Mouse (Mus musculus): ENCODE results near the gene Celf5. TPM values are rescaled to one million over a fixed set of nuclear protein-coding genes. Genes with fewer than 3 reads are reported as not detected.

Gene Celf5
- polyA plus RNA-seq, 1 experiment from 2014 or later = 5.6 TPM

DNA sequence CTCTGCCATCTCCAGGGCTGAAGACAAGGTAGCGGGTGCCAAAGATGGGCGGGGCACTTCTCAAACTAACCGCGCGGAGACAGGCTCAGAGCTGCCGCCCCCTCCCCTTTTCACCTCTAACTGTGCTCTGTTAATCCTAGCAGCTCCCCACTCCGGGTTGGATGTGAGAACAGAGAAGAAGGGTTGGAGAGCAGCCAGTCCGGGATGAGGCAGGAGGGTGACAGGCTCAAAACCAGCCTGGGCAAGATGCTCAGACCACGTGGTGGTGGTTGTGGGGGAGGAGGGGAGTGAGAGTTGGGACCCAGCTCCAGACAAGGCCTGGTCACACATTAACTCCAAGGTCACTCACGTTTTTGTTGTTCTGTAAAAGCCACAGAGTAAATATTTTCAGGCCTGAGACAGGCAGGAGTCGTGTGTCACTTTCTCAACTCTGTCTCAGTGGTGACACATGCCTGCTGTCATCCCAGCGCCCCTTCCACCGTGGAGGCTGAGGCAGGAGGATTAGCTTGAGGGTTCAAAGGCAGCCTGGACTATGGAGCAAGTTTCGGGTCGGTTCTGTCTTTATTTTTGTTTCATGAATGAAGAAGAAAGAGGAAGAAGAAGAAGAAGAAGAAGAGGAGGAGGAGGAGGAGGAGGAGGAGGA, 50.9 kb downstream of the Celf5 start:
- H3K36me3 ChIP-seq (replicated peaks) = no peaks in the 10 kb centered on the region

DNA sequence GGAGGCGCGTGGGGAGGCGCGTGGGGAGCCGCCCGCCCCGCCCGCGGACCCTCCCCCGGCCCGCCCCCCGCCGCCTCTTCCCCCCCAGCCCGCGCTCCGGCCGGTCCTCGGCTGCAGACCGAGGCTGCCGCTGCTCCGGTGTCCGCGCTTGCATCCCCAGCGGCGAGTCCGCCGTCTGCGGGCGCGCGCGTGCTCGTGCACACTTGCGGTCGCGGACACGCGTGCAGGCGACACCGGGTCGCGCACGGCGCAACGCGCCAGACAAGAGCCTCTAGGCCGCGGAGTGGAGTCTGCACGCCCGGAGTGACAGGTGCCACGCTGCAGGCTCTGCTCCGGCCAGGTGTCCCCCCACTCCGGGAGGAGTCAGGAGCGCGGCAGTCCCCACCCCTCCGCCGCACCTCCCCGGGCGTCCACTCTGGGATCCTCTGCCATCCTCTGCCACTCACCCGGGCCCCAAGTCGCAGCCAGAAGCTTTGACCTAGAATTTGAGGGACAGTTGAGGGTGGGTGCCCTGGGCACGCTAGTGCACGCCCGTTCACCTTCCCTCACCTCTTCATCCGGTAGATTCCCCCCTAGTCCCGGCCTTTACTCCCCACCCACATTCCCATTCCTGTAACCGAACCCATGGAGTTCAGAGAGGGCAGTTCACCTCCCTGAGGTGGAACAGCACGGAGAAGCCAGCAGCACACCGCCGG, 51.5 kb downstream of the Celf5 start:
- no peaks in the 10 kb centered on the region for H3K36me3 ChIP-seq (replicated peaks)
- H3K4me3 ChIP-seq = peak overlapping the region; percentile 84
- peaks cover 84% of the 10 kb centered on the region for H3K27me3 ChIP-seq (ENCODE audit: poor library complexity, severe bottlenecking)
- no peaks in the 10 kb centered on the region for H3K9me3 ChIP-seq
- H3K27ac ChIP-seq = peak overlapping the region; percentile 93
- 2% methylated on average over 66 of the region's 70 CpGs for WGBS
- DNase-seq (ENCODE audit: extremely low spot score, low spot score) = peak; percentile 49
- peaks cover 56% of the 10 kb centered on the region for H3K4me1 ChIP-seq

More for the DNA sequence above, 50.9 kb downstream of the Celf5 start:
- DNase-seq (ENCODE audit: extremely low spot score, low spot score) = no peak
- 18% methylated on average over 15 of the region's 15 CpGs for WGBS
- no peaks in the 10 kb centered on the region for H3K9me3 ChIP-seq
- H3K27ac ChIP-seq = peak overlapping the region; percentile 93
- H3K27me3 ChIP-seq (ENCODE audit: poor library complexity, severe bottlenecking) = peaks cover 79% of the 10 kb centered on the region
- H3K4me3 ChIP-seq = peak overlapping the region; percentile 84
- peaks cover 50% of the 10 kb centered on the region for H3K4me1 ChIP-seq

DNA sequence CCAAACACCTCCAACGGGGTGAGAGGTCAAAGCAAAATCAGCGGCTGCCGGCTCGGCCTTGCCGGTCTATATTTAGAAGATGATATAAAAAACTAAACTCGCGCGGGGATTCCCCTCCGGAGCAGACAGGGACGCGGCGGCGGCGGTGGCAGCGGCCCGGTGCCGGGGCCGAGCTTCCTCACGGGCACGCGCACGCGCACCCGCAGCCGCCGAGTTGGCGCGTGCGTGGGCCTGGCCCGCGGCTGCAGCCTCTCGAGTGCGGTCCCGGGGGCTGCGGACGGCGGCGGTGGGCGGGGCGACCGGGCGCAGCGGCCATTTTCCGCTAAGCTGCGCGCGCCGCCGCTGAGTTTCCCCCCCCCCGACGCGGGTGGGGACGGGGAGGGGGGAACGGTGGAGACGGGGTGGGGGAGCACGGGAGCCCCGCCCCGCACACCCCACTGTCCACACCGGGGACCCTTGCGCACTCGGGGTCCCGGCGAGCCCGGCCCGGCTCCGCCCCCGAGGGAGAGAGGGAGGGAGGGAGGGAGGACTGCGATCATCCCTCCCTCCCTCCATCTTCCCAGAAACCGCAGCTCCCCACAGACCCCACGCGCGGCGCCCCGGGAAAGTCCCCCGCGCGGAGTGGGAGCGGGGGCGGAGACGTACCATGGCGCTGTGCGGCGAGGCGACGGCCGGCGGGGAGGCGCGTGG, 52.2 kb downstream of the Celf5 start:
- Histone ChIP-seq H3K27me3 (ENCODE audit: poor library complexity, severe bottlenecking) (peaks cover 87% of the 10 kb centered on the region), H3K36me3 (replicated peaks) (no peaks in the 10 kb centered on the region), H3K4me1 (peaks cover 63% of the 10 kb centered on the region), H3K4me3 (peak overlapping the region; percentile 84), H3K27ac (peak overlapping the region; percentile 93), H3K9me3 (no peaks in the 10 kb centered on the region)
- WGBS = under 1% methylated on average over 70 of the region's 89 CpGs
- peak; percentile 70 for DNase-seq (ENCODE audit: extremely low spot score, low spot score)

DNA sequence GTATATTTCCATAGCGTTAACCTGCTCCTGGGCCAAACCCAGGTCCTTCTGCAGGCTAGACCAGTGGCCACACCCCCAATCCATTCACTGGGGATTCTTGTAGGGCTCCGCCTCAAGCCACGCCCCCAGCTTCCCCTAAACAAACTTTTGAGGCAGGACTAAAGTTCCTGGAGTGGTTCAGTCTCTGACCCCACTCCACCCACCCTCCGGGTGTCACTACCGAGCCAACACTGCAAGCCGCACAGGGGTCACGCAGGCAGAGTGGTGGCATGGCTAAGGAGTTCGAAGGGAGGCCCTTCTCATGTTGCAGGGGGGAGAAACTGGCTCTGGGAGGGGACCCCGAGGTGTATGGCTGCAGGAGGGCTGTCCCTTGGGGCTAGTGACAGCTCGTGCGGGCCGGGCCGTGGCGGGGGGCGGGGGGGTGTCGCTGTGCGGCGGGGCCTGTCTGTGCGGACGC, 52.9 kb downstream of the Celf5 start:
- Histone ChIP-seq H3K27ac (peak overlapping the region; percentile 93), H3K36me3 (replicated peaks) (no peaks in the 10 kb centered on the region), H3K27me3 (ENCODE audit: poor library complexity, severe bottlenecking) (peaks cover 92% of the 10 kb centered on the region), H3K4me3 (peak overlapping the region; percentile 84), H3K9me3 (no peaks in the 10 kb centered on the region), H3K4me1 (peaks cover 70% of the 10 kb centered on the region)
- peak; percentile 81 for DNase-seq (ENCODE audit: extremely low spot score, low spot score)
- WGBS = under 1% methylated on average over 20 of the region's 20 CpGs

DNA sequence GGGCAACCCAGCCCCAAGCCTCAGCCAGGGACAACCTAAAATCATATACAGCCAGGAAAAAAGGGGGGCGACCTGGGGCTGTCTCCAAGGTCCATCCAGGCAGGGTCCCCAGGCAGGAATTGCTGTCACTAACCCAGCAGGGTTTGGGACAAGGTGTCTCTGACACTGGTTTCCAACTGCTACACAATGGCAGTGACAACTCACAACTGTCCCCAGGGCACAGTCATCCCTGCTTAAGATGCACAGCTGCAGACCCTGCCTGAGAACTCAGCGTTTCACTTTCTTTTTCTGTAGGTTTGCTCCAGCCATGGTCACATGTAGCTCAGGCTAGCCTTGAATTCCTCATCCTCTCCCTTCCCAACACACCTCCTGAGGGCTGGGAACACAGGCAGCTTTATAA, 53.4 kb downstream of the Celf5 start:
- H3K27me3 ChIP-seq (ENCODE audit: poor library complexity, severe bottlenecking) = peaks cover 92% of the 10 kb centered on the region
- H3K4me1 ChIP-seq = peaks cover 70% of the 10 kb centered on the region
- H3K27ac ChIP-seq = peak overlapping the region; percentile 93; the same call in 1 of the 2 replicates
- no peaks in the 10 kb centered on the region for H3K36me3 ChIP-seq (replicated peaks)
- peak overlapping the region; percentile 84; the same call in 1 of the 2 replicates for H3K4me3 ChIP-seq
- no peak for DNase-seq (ENCODE audit: extremely low spot score, low spot score)
- WGBS = 21% methylated on average over 2 of the region's 2 CpGs
- no peaks in the 10 kb centered on the region for H3K9me3 ChIP-seq

DNA sequence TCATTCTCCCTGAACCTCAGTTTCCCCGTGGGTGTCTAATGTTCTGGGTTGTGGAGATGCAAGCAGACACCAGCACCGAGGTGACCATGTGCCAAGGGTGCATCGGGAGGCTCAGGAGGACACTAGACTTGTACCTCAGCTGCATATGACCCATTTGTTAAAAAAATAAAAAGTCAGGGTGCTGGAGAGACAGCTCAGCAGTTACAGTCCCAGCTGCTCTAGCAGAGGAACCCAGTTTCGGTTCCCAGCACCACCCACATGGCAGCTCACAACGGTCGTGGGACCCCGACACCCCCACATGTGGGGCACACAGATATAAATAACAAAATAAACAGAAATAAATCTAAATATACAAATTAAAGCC, 54.0 kb downstream of the Celf5 start:
- no peaks in the 10 kb centered on the region for H3K9me3 ChIP-seq
- H3K27ac ChIP-seq = no peak overlapping the region
- peaks cover 67% of the 10 kb centered on the region for H3K4me1 ChIP-seq
- 88% methylated on average over 7 of the region's 7 CpGs for WGBS
- no peak overlapping the region for H3K4me3 ChIP-seq
- H3K36me3 ChIP-seq (replicated peaks) = no peaks in the 10 kb centered on the region
- peaks cover 92% of the 10 kb centered on the region for H3K27me3 ChIP-seq (ENCODE audit: poor library complexity, severe bottlenecking)
- DNase-seq (ENCODE audit: extremely low spot score, low spot score) = no peak

DNA sequence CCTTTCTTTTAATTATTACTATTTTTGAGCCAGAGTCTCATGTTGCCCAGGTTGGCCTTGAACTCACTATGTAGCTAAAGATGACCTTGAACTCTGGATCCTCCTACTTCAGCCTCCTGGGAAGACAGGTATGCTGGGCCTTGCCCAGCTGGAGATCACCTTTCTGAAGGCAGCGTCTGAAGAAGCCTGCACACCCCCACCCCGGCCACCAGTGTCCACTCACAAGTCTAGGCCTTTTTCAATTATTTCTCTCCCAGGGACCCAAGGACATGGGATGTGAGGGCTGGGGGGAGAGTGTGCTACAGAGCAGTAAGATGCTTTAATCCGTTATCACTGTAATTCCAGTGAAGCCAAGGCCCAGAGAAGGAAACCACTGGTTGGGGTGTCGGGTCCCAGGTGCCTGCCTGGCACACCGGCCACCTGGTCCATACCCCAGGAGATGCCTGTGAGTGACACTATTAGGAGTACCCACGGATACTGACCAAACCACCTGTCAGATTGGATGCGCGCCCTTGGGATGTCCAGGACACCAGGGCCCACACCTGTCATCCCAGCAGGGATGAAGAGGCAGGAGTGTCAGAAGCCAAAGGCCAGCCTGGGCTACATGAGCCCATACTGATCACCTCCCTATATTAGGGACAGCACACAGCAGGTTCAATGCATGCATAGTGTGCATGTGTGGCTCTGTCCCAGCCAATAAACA, 54.6 kb downstream of the Celf5 start:
- Histone ChIP-seq H3K9me3 (no peaks in the 10 kb centered on the region), H3K27ac (no peak overlapping the region), H3K27me3 (ENCODE audit: poor library complexity, severe bottlenecking) (peaks cover 90% of the 10 kb centered on the region), H3K36me3 (replicated peaks) (no peaks in the 10 kb centered on the region), H3K4me3 (no peak overlapping the region), H3K4me1 (peaks cover 62% of the 10 kb centered on the region)
- peak; percentile 14 for DNase-seq (ENCODE audit: extremely low spot score, low spot score)
- WGBS = 78% methylated on average over 8 of the region's 8 CpGs

- Histone ChIP-seq H3K9me3 (no peaks in the 10 kb centered on the region), H3K36me3 (replicated peaks) (no peaks in the 10 kb centered on the region), H3K4me1 (peaks cover 59% of the 10 kb centered on the region), H3K27ac (0 out of 2 replicates have a peak overlapping the region, but pooled peaks have one; percentile 65), H3K4me3 (peak overlapping the region; percentile 51), H3K27me3 (ENCODE audit: poor library complexity, severe bottlenecking) (peaks cover 90% of the 10 kb centered on the region)
- peak; percentile 14 for DNase-seq (ENCODE audit: extremely low spot score, low spot score)
- WGBS = 43% methylated on average over 3 of the region's 3 CpGs
Measured at GRCm38 (mm10) chr10:81427327-81427726, 55.2 kb downstream of the Celf5 start.

DNA sequence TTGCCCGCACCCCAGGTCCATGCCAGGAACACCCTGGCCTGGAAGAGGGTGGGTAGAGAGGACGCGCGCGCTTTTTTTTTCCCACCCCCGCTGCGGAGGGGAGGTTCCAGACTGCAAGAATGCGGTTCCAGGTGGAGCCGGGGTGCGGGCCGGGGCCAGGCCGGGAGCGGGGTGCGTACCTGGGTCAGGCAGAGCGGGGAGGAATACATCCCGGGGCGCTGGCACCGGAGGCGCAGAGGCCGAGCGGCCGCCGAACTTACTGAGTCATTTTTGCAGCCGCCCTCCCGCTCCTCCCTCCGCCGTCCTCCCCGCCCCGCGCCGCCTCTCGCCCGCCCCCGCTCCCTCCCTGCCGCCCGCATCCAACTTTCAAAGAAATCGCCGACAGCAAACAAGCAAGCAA, 55.6 kb downstream of the Celf5 start:
- peaks cover 90% of the 10 kb centered on the region for H3K27me3 ChIP-seq (ENCODE audit: poor library complexity, severe bottlenecking)
- H3K27ac ChIP-seq = 0 out of 2 replicates have a peak overlapping the region, but pooled peaks have one; percentile 65

GRCm38 (mm10) chr10:81426081-81426671, 56.3 kb downstream of the Celf5 start:
- H3K9me3 ChIP-seq = no peaks in the 10 kb centered on the region
- DNase-seq (ENCODE audit: extremely low spot score, low spot score) = peak; percentile 16
- WGBS = 2% methylated on average over 24 of the region's 33 CpGs
- no peaks in the 10 kb centered on the region for H3K36me3 ChIP-seq (replicated peaks)
- peaks cover 90% of the 10 kb centered on the region for H3K27me3 ChIP-seq (ENCODE audit: poor library complexity, severe bottlenecking)
- H3K4me3 ChIP-seq = peak overlapping the region; percentile 51
- H3K27ac ChIP-seq = peak overlapping the region; percentile 65
- H3K4me1 ChIP-seq = peaks cover 55% of the 10 kb centered on the region

More for the DNA sequence above, 55.6 kb downstream of the Celf5 start:
- WGBS = under 1% methylated on average over 38 of the region's 38 CpGs
- Histone ChIP-seq H3K4me3 (peak overlapping the region; percentile 51), H3K36me3 (replicated peaks) (no peaks in the 10 kb centered on the region), H3K9me3 (no peaks in the 10 kb centered on the region), H3K4me1 (peaks cover 59% of the 10 kb centered on the region)
- peak; percentile 24 for DNase-seq (ENCODE audit: extremely low spot score, low spot score)

GRCm38 (mm10) chr10:81425236-81425850, 57.2 kb downstream of the Celf5 start:
- no peaks in the 10 kb centered on the region for H3K9me3 ChIP-seq
- H3K4me1 ChIP-seq = peaks cover 50% of the 10 kb centered on the region
- DNase-seq (ENCODE audit: extremely low spot score, low spot score) = peak; percentile 15
- peaks cover 93% of the 10 kb centered on the region for H3K27me3 ChIP-seq (ENCODE audit: poor library complexity, severe bottlenecking)
- no peaks in the 10 kb centered on the region for H3K36me3 ChIP-seq (replicated peaks)
- 28% methylated on average over 10 of the region's 10 CpGs for WGBS
- peak overlapping the region; percentile 24; the same call in 1 of the 2 replicates for H3K4me3 ChIP-seq
- H3K27ac ChIP-seq = no peak overlapping the region

Data from forebrain, embryonic 10.5 days (tissue).